Mouse (Mus musculus): Measurements from ENCODE around the gene Stx8. TPM values are rescaled to one million over a fixed set of nuclear protein-coding genes. Genes with fewer than 3 reads are reported as not detected.

Stx8 gene
- total and polyA plus RNA-seq, 2 experiments from 2014 or later: 13.2 to 63.6 TPM

DNA sequence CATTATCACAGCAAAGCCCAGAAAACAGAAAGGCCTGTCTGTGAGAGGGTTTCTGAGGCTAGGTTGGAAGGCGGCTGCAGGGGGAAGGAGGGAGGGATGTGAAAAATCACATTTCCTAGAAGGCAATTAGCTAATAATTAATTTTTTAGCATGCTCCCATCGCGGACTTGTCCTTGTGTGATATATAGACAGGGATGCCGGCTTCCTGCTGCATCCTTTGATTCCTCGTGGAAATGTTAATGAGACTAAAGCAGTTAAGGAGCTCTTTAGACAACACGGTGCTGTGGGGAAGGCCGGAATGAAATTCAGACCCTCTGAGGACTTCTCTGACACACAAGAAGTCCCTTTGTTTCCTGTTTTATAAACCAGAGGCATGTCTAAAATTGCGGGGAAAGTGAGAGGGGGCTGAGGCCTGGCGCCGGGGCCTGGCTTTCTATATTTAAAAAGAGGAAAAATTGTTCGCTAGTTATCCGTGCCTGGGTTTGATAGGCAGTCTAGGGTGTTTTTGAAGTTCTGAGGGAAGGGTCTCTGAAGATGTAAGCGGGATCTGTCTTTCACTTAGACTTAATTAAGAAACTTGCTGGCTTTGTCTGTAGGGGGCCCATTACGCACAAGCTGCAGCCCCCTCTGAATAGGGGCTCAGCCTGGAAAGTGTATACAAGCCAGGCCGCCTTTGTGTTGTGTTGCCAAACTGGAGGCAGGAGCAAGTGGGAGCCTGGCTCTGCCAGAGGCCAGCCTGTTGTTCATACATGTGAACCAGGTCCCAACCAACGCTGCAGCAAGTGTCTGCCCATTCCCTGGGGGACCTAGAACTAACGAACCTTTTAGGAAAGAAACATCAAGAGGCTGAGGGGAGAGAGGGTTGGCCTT is 179.8 kb downstream of the Stx8 start:
- Histone ChIP-seq H3K4me2 (ENCODE audit: low read depth, low read length, poor library complexity, severe bottlenecking) (no peak overlapping the region), H3K9me3 (ENCODE audit: low read length) (no peaks in the 10 kb centered on the region), H3K9ac (replicated peaks; ENCODE audit: low read length, poor library complexity, severe bottlenecking) (0 out of 2 replicates have a peak overlapping the region, but pooled peaks have one; percentile 2), H3K36me3 (ENCODE audit: insufficient read depth, low read length) (no peaks in the 10 kb centered on the region), H3K4me1 (ENCODE audit: insufficient read depth, low read length) (peaks cover 34% of the 10 kb centered on the region), H3K4me3 (ENCODE audit: low read depth, low read length) (no peak overlapping the region), H3K27me3 (ENCODE audit: insufficient read depth, low read length) (no peaks in the 10 kb centered on the region), H3K27ac (ENCODE audit: low read depth, low read length) (peak overlapping the region; percentile 62)
- no peak for TF ChIP-seq CTCF (IDR thresholded peaks at IDR 0.05)
- DNase-seq (ENCODE audit: low spot score): peak; percentile 66
- 17% methylated on average over 17 of the region's 17 CpGs for WGBS
- ATAC-seq (ENCODE audit: low FRiP score): peak; percentile 38; the same call in 1 of the 2 replicates

DNA sequence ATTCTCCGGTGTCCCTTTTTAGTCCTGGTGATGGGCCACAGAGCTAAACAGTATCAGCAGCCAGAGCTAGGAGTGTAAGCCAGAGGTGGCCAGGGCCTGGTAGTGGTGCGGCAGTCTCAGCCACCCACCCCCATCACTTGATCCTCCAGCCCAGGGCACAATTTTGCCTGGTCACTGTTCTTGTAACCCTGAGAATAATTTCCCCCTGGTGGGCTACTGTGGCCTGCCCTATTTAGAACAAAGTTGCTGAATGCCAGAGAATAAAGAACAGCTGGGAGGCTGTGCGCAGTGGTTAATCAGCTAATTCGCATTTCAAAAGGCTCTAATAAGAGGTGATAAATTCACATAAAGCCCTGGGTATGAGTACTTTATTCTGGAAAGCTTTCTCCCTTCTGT is 180.5 kb downstream of the Stx8 start:
- peak; percentile 17; the same call in 1 of the 2 replicates for TF ChIP-seq CTCF (IDR thresholded peaks at IDR 0.05)
- ATAC-seq (ENCODE audit: low FRiP score) (peak; percentile 20; the same call in 1 of the 2 replicates), DNase-seq (ENCODE audit: low spot score) (peak; percentile 24)
- no peak overlapping the region for H3K4me3 ChIP-seq (ENCODE audit: low read depth, low read length)
- 29% methylated on average over 4 of the region's 4 CpGs for WGBS
- peaks cover 37% of the 10 kb centered on the region for H3K4me1 ChIP-seq (ENCODE audit: insufficient read depth, low read length)
- no peaks in the 10 kb centered on the region for H3K36me3 ChIP-seq (ENCODE audit: insufficient read depth, low read length)
- no peak overlapping the region for H3K4me2 ChIP-seq (ENCODE audit: low read depth, low read length, poor library complexity, severe bottlenecking)
- no peaks in the 10 kb centered on the region for H3K9me3 ChIP-seq (ENCODE audit: low read length)
- no peak overlapping the region for H3K9ac ChIP-seq (replicated peaks; ENCODE audit: low read length, poor library complexity, severe bottlenecking)
- peak overlapping the region; percentile 62 for H3K27ac ChIP-seq (ENCODE audit: low read depth, low read length)
- H3K27me3 ChIP-seq (ENCODE audit: insufficient read depth, low read length): no peaks in the 10 kb centered on the region

DNA sequence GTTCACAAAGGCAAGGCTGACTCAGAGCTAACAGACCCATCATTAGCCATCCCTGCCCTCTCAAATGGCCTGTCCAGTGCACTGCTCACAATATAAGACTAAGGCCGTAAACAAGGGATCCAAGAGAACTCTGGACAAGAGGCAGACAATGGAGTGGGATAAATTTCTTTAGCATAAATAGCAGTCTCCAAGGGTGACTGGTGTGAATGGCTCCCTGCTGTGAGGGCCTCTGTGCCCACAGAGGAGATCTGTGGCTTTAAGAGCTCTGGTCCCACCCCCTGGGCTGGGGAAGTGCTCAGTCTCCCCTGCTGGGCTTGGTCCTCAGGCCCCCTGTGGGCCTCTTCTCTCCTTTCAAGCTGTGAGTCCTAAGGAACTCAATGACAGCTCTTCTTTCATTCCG is 184.9 kb downstream of the Stx8 start:
- peak overlapping the region; percentile 6; the same call in 1 of the 2 replicates for H3K27ac ChIP-seq (ENCODE audit: low read depth, low read length)
- ATAC-seq (ENCODE audit: low FRiP score) (peak; percentile 54; the same call in 1 of the 2 replicates), DNase-seq (ENCODE audit: low spot score) (peak; percentile 63)
- 41% methylated on average over 2 of the region's 2 CpGs for WGBS
- peaks cover 17% of the 10 kb centered on the region; the same call in 1 of the 2 replicates for H3K4me1 ChIP-seq (ENCODE audit: insufficient read depth, low read length)
- no peak overlapping the region for H3K4me2 ChIP-seq (ENCODE audit: low read depth, low read length, poor library complexity, severe bottlenecking)
- no peak overlapping the region for H3K4me3 ChIP-seq (ENCODE audit: low read depth, low read length)
- no peak; the same call in 1 of the 2 replicates for TF ChIP-seq CTCF (IDR thresholded peaks at IDR 0.05)
- no peaks in the 10 kb centered on the region for H3K36me3 ChIP-seq (ENCODE audit: insufficient read depth, low read length)
- no peaks in the 10 kb centered on the region for H3K27me3 ChIP-seq (ENCODE audit: insufficient read depth, low read length)
- no peak overlapping the region for H3K9ac ChIP-seq (replicated peaks; ENCODE audit: low read length, poor library complexity, severe bottlenecking)
- H3K9me3 ChIP-seq (ENCODE audit: low read length): no peaks in the 10 kb centered on the region

DNA sequence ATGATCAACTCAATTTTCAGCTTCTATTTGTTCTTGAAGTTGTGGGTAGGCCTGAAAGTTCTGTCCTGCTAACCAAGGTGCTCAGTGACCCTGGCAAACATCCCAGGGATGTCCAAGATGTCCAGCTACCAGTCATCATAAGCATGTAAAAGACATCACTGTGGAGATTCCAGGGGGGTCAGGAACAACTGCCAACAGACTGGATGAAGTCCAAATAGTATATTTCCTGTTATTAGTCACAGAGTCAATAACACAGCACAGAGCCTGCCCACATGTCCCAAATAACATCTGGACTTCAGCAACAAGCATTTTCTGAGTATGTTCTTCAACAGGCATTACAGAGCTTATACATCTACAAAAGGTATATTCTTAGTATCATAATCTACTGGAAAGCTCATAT is 189.8 kb downstream of the Stx8 start:
- H3K27ac ChIP-seq (ENCODE audit: low read depth, low read length): no peak overlapping the region
- no peak for ATAC-seq (ENCODE audit: low FRiP score)
- TF ChIP-seq CTCF (IDR thresholded peaks at IDR 0.05): no peak
- no peak overlapping the region for H3K9ac ChIP-seq (replicated peaks; ENCODE audit: low read length, poor library complexity, severe bottlenecking)
- 0 out of 2 replicates have a peak, but pooled peaks cover 3% of the 10 kb centered on the region for H3K4me1 ChIP-seq (ENCODE audit: insufficient read depth, low read length)
- no peak overlapping the region for H3K4me2 ChIP-seq (ENCODE audit: low read depth, low read length, poor library complexity, severe bottlenecking)
- H3K27me3 ChIP-seq (ENCODE audit: insufficient read depth, low read length): no peaks in the 10 kb centered on the region
- H3K36me3 ChIP-seq (ENCODE audit: insufficient read depth, low read length): no peaks in the 10 kb centered on the region; the same call in 1 of the 2 replicates
- no peak for DNase-seq (ENCODE audit: low spot score)
- no peaks in the 10 kb centered on the region for H3K9me3 ChIP-seq (ENCODE audit: low read length)
- no peak overlapping the region for H3K4me3 ChIP-seq (ENCODE audit: low read depth, low read length)

DNA sequence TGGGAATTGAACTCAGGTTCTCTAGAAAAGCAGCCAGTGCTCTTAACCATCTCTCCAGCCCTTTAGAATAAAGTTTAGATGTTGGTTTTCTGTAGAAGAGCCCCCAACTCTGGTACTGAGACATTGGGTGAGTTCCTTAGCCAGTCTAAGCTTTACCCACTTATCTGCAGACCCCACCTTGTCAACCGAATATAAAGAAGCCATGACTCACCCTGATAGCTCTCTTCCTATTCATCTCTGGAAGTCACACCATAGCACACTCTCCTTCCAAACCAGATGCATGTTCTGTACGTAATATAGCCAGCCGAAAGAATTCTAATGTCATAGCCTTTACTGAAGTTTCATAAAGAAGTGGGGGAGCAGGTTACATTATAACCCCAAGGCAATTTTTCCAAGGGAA is 192.2 kb downstream of the Stx8 start:
- no peaks in the 10 kb centered on the region for H3K27me3 ChIP-seq (ENCODE audit: insufficient read depth, low read length)
- ATAC-seq (ENCODE audit: low FRiP score) (no peak), DNase-seq (ENCODE audit: low spot score) (no peak)
- H3K4me1 ChIP-seq (ENCODE audit: insufficient read depth, low read length): no peaks in the 10 kb centered on the region
- no peak overlapping the region for H3K9ac ChIP-seq (replicated peaks; ENCODE audit: low read length, poor library complexity, severe bottlenecking)
- TF ChIP-seq CTCF (IDR thresholded peaks at IDR 0.05): no peak
- H3K9me3 ChIP-seq (ENCODE audit: low read length): no peaks in the 10 kb centered on the region
- no peaks in the 10 kb centered on the region; the same call in 1 of the 2 replicates for H3K36me3 ChIP-seq (ENCODE audit: insufficient read depth, low read length)
- H3K27ac ChIP-seq (ENCODE audit: low read depth, low read length): no peak overlapping the region
- 91% methylated on average over 3 of the region's 3 CpGs for WGBS
- no peak overlapping the region for H3K4me2 ChIP-seq (ENCODE audit: low read depth, low read length, poor library complexity, severe bottlenecking)
- H3K4me3 ChIP-seq (ENCODE audit: low read depth, low read length): no peak overlapping the region

DNA sequence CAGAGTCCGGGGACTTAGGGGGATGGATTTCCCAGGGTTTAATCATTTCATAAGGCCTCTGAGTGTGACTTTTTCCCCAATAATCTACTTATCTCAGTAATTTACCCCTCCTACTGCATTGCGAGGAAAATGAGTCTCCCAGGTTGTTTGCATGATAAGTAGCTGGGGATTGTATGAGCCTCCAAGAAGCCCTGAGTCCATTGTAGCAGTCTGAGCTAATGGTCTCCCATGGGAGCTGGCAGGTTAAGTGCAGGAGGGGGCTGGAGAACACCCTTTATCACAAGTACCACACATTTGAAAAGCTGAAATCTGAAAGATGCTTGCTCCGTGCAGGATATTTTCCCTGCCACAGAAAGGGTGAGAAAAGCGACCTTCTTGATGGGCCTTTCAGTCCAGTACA is 193.9 kb downstream of the Stx8 start:
- H3K36me3 ChIP-seq (ENCODE audit: insufficient read depth, low read length): no peaks in the 10 kb centered on the region; the same call in 1 of the 2 replicates
- H3K27ac ChIP-seq (ENCODE audit: low read depth, low read length): no peak overlapping the region
- H3K4me2 ChIP-seq (ENCODE audit: low read depth, low read length, poor library complexity, severe bottlenecking): no peak overlapping the region
- no peak overlapping the region for H3K9ac ChIP-seq (replicated peaks; ENCODE audit: low read length, poor library complexity, severe bottlenecking)
- no peak overlapping the region for H3K4me3 ChIP-seq (ENCODE audit: low read depth, low read length)
- no peaks in the 10 kb centered on the region for H3K27me3 ChIP-seq (ENCODE audit: insufficient read depth, low read length)
- no peak for ATAC-seq (ENCODE audit: low FRiP score)
- no peaks in the 10 kb centered on the region for H3K4me1 ChIP-seq (ENCODE audit: insufficient read depth, low read length)
- DNase-seq (ENCODE audit: low spot score): no peak
- no peak for TF ChIP-seq CTCF (IDR thresholded peaks at IDR 0.05)
- WGBS: 33% methylated on average over 4 of the region's 4 CpGs
- H3K9me3 ChIP-seq (ENCODE audit: low read length): no peaks in the 10 kb centered on the region
